Mouse (Mus musculus) Patski (cell line): ENCODE data around the gene Btbd11. TPM values are rescaled to one million over a fixed set of nuclear protein-coding genes. Genes with fewer than 3 reads are reported as not detected.
A peak's percentile ranks its signal among the peaks of the same experiment; 100 is the strongest.
"Not testable (repeated sequence)": the region's sequence is repeated elsewhere in the genome, so short reads cannot be mapped to it uniquely, and the experiment has no call there.

ENCODE experiments used
- ATAC-seq: fragments of 100-300 bp; one replicate; pipeline ENCODE4 v1.8.0; 2021
- CTCF ChIA-PET: fragments of 350-600 bp; sonication (Branson Sonifier 250); formaldehyde crosslinking; loops from one replicate; lab custom pipeline; 2022; ENCODE audit warnings: inconsistent platforms; lab: Charles Lee
- POLR2A ChIA-PET: fragments of 350-600 bp; sonication (Branson Sonifier 250); formaldehyde crosslinking; loops from one replicate; lab custom pipeline; 2022; ENCODE audit warnings: antibody characterized with exemption, inconsistent platforms; lab: Charles Lee
- DNase-seq: peaks from one replicate; pipeline ENCODE4 v3.0.0-alpha.2; 2011; ENCODE audit warnings: low read depth, low spot score
- H3K27me3 ChIP-seq: fragments of 371-371 bp; one replicate; pipeline ENCODE4 v1.5.1; 2021
- CTCF ChIP-seq: fragments of 100-300 bp; IDR thresholded peaks from one replicate; pipeline ENCODE4 v1.5.1; 2021
- in situ Hi-C: fragments of 300-500 bp; cut with MboI; formaldehyde crosslinking; loops from 3 replicates; pipeline ENCODE4 v1.11.1; 2018; ENCODE audit warnings: low pct_unique_long_range_greater_than_20kb, mixed read lengths
- polyA plus RNA-seq: library from polyadenylated mRNA; unstranded; gene quantifications from one replicate; pipeline ENCODE4 v1.2.3, GENCODE M21; 2021

Btbd11 gene
- polyA plus RNA-seq, 1 experiment from 2014 or later, result 3.5 TPM

DNA sequence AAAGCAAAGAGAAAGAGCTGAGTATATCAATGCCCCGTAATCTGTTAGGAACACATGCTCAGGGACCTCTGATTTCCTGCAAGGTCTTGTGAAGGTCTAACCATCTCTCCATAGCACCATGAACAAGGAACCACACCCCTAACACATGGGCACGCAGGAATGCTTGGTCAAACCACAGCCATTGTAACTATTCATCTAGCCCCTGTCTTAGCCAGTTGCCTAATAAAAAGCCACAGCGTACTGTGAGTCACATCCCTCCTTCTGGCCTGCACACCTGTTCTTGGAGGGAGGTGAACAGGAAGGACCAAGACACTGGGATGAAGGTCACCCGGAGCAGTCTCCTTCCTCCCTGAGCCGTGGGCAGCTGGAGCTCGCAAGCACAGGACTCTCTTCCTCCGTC lies 253.0 kb downstream of the Btbd11 start:
- POLR2A ChIA-PET, result no interaction called here

DNA sequence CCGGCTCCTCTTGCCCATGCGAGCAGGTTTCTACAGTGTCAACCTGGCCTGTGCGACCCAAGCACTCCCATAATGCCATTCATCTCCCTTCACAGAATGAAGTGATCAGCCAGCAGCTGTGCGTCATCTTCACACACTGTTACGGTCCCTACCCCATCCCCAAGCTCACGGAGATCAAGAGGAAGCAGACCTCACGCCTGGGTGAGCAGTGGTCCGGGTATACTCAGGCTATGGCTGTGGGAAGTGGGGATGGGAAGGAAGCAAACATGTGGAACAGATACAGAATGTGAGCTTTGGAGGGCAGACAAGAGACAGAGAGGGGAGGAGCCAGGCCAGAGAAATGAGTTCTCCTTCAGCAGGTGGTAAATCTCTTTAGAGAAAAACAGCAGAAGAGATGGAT lies 253.8 kb downstream of the Btbd11 start:
- POLR2A ChIA-PET, result no interaction called here
- no peak for ATAC-seq
- TF ChIP-seq CTCF, result no peak
- in situ Hi-C loops, result loop anchor here (5.0 kb wide), 1 partner anchor 253 kb away; the partner anchor contains the start of gene Btbd11
- H3K27me3 ChIP-seq, result no peaks in the 10 kb centered on the region
- DNase-seq, result no peak
- CTCF ChIA-PET, result interaction anchor here (1.2 kb wide), 1 partner anchor 13 kb away, joined by 3 read pairs; no protein-coding TSS in a partner anchor

More for the DNA sequence above, 253.0 kb downstream of the Btbd11 start:
- DNase-seq (peak; percentile 2), ATAC-seq (peak; percentile 51)
- no peaks in the 10 kb centered on the region for H3K27me3 ChIP-seq
- CTCF ChIA-PET, result interaction anchor here (1.2 kb wide), 1 partner anchor 12 kb away, joined by 3 read pairs; no protein-coding TSS in a partner anchor
- no peak for TF ChIP-seq CTCF
- in situ Hi-C loops, result no loop called here

DNA sequence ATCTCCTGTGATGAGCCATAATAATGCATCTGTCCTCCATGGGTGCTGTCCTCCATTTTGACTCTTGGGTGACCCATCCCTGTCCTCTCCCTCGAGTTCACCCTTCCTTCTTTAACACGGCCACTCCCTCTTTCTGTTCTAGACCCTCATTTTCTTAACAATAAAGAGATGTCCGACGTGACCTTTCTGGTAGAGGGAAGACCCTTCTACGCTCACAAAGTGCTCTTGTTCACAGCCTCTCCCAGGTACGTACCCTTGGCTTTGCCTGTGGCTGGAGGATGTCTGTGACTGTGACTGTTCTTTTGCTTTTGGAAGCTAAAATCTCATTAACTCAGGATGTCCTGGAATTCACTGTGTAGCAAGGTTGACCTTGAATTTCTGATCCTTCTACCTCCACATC lies 258.7 kb downstream of the Btbd11 start:
- in situ Hi-C loops, result loop anchor here (5.0 kb wide), 1 partner anchor 183 kb away; no protein-coding TSS in a partner anchor
- no peak for ATAC-seq
- no peak for TF ChIP-seq CTCF
- H3K27me3 ChIP-seq, result no peaks in the 10 kb centered on the region
- CTCF ChIA-PET, result no interaction called here
- DNase-seq, result no peak
- POLR2A ChIA-PET, result no interaction called here

DNA sequence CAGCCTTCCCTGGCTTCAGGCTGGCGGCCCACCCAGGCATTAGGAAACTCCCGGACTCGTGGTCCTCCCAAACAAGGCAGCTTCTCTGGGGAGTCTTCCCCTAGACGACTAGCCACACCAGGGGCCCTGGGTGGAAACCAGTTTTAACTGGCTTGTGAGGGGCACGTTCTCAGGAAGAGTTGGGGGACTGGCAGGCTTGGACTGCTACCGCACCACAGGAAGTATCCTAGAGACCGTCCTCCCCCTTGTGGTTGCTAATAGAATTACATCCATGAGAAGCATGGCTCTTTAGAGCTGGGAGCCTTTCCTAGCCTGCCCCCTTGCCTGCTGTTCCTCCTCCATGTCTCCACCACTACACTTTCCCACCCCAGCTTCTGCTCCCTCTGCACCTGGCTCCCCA lies 265.1 kb downstream of the Btbd11 start:
- in situ Hi-C loops, result loop anchor here (5.0 kb wide), 1 partner anchor 429 kb away; no protein-coding TSS in a partner anchor
- CTCF ChIA-PET, result interaction anchor here (0.9 to 2.0 kb wide), 9 partner anchors 11 to 468 kb away, joined by 3 to 8 read pairs (median 4); no protein-coding TSS in a partner anchor
- TF ChIP-seq CTCF, result peak; percentile 82
- ATAC-seq (no peak), DNase-seq (peak; percentile 9)
- no peaks in the 10 kb centered on the region for H3K27me3 ChIP-seq
- POLR2A ChIA-PET, result interaction anchor here (0.7 to 1.2 kb wide), 2 partner anchors 195 to 430 kb away, joined by 3 read pairs; no protein-coding TSS in a partner anchor

DNA sequence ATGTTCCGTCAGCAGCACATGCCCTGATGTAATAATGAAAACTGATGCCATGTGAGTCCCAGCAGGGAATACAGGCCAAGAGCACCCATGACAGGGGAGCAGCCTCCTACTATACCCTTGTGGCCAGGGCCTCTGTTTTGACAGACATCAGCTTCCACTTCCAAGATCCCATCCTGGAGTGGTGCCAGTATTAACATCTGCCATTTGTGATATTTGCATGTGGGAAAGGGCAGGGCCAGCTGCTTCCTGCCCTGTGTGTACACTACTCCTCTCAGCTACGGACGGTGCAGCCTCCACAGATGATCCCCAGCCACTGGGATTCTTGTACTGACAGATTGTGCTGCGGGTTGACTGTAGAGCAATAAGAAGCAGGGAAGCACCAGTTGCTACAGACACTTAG lies 269.3 kb downstream of the Btbd11 start:
- DNase-seq (no peak), ATAC-seq (no peak)
- in situ Hi-C loops, result no loop called here
- ChIA-PET CTCF (no interaction called here), POLR2A (interaction anchor here (0.6 kb wide), 2 partner anchors 101 to 431 kb away, joined by 3 read pairs; no protein-coding TSS in a partner anchor)
- TF ChIP-seq CTCF, result no peak
- H3K27me3 ChIP-seq, result no peaks in the 10 kb centered on the region

DNA sequence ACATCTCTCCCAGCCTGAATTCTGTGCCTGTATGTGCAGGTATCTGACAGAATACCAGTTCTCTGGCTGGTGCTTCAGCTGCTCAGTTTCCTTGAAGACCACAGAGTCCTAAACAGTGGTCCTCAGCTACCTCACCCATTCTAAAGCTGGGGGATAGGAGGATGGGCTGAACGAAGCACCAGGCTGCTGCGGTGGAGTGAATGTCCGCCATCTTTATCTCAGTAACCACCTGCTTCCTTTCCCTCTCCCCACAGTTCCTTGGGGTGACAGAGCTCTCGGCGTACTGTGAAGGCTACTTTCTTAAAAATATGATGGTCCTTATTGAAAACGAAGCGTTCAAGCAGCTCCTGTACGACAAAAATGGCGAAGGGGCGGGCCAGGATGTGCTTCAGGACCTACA lies 271.3 kb downstream of the Btbd11 start:
- DNase-seq (no peak), ATAC-seq (no peak)
- no peaks in the 10 kb centered on the region for H3K27me3 ChIP-seq
- ChIA-PET POLR2A (no interaction called here), CTCF (interaction anchor here (1.0 kb wide), 1 partner anchor 202 kb away, joined by 4 read pairs; no protein-coding TSS in a partner anchor)
- no peak for TF ChIP-seq CTCF
- in situ Hi-C loops, result no loop called here

DNA sequence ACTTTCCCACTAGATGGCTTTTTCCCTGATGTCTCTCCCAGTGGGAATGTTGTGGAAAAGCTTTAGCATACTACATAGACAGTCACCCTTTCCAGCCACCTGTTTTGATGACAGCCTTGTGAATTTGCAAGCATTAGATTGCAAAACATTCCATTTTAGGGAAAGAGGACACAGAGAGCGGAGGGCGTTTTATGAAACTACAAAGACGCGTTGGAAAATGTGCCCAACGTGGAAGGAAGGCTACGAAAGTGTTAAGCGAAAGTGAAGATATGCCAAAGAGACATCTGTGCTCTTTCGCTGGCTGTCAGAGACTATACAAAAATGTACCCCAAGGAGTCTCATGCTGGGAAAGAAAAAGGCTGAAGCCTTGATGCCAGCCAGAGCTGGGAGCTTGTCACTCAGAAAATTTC lies 286.9 kb downstream of the Btbd11 start:
- DNase-seq (no peak), ATAC-seq (no peak)
- CTCF ChIA-PET, result no interaction called here
- POLR2A ChIA-PET, result no interaction called here
- in situ Hi-C loops, result no loop called here
- TF ChIP-seq CTCF, result no peak
- H3K27me3 ChIP-seq, result peaks cover 5% of the 10 kb centered on the region

DNA sequence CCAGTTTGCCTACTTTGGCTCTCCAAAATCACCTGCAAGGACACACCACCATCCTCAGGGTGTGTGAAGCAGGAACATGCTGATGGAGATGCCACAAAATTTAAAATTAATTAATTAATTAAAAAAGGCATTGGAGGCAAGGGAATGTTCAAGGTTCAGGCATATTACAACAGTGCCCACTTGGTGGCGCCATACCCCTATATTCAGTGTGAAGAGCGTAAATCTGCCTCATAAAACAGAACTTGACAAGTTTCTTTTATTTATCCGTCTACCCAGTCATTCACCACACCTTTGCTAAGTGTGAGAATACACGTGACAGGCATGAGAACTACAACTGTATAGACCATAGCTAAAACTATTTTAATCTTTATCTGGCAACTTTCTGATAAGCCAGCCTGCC lies 292.0 kb downstream of the Btbd11 start:
- H3K27me3 ChIP-seq, result no peaks in the 10 kb centered on the region
- POLR2A ChIA-PET, result interaction anchor here (1.0 kb wide), 1 partner anchor 52 kb away, joined by 3 read pairs; no protein-coding TSS in a partner anchor
- CTCF ChIA-PET, result interaction anchor here (1.2 to 1.5 kb wide), 2 partner anchors 234 to 457 kb away, joined by 3 to 5 read pairs; no protein-coding TSS in a partner anchor
- ATAC-seq, result no peak
- DNase-seq, result no peak
- TF ChIP-seq CTCF, result peak; percentile 66
- in situ Hi-C loops, result no loop called here

DNA sequence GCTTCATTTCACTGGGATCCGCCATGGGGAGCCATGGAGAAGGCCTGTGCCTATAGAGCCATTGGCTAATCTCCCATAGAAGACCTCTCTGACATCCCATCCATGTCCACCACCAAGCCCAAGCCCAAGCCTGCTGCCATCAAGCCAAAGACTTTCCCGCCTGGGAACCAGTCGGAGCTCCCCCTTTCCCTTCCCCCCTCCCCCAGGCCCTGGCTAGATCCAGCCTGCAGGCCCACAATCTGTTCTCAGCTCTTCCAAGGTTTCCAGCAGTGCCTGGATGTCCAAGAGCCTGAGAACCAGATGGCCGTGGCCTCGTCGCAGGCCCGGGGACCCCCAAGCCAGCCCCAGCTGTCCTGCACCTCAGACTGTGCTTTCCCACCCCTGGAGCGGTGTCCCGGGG lies 295.8 kb downstream of the Btbd11 start:
- no peak for DNase-seq
- in situ Hi-C loops, result no loop called here
- no peaks in the 10 kb centered on the region for H3K27me3 ChIP-seq
- no peak for TF ChIP-seq CTCF
- CTCF ChIA-PET, result interaction anchor here (0.7 kb wide), 1 partner anchor 246 kb away, joined by 3 read pairs; no protein-coding TSS in a partner anchor
- POLR2A ChIA-PET, result no interaction called here
- ATAC-seq, result no peak

DNA sequence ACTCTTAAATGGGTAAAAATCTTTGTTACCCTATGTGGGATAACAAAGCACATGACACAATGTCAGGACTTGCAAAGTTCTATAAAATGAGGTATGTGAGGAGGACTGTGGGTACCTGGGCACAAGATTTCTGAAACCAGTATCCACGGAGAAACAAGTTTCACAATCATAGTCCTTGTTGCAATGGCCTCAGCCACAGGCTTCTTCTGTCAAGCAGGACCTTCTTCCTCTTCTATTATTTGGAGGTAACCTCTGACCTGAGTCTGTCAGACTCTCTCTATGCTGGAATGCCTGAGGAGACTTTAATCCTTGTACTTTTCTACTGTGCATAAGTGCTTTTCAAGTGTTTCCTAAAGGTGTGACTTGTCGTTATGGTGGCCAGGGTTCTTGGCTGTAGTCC lies 307.8 kb downstream of the Btbd11 start:
- in situ Hi-C loops, CTCF ChIA-PET, POLR2A ChIA-PET, H3K27me3 ChIP-seq, ATAC-seq, DNase-seq: not testable (repeated sequence)

DNA sequence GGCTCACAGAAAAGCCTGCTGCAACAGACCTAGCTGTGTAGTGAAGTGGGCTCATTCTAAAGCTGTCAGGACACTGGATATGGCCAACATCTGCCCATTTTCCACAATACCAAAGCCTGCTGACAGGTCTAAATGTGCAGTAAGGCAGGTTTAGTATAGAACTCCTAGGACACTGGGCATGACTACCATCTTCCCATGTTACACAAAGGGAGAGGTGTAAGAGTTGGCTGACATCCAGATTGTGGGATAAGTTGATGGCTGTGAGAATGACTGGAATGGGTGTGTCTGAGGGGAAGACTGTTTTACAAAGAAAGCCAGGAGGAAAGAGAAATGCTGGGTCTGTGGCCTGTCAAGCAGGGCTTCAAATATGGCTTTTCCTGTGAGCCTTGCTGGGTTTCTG lies 313.1 kb downstream of the Btbd11 start:
- POLR2A ChIA-PET, result no interaction called here
- H3K27me3 ChIP-seq, result no peaks in the 10 kb centered on the region
- ATAC-seq, result no peak
- no peak for DNase-seq
- no peak for TF ChIP-seq CTCF
- CTCF ChIA-PET, result no interaction called here
- in situ Hi-C loops, result no loop called here

DNA sequence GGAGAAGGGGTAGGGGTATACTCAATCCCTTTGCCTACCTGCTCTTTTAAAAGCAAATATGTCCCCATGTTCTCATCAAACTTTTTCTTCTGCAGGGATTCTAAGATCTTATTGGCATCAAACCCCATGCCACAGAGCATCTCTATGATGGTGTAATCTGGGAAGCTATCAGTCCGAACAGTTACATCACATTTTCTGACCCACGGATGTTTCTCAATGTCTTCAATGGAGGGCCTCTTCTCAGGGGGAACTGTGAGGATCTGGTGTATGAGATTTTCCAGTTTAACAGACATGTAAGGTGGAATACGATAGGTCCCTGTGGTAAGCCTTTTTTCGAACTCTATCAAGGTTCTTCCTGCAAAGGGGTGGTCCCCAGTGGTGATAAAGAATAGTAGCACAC lies 323.2 kb downstream of the Btbd11 start:
- in situ Hi-C loops, POLR2A ChIA-PET, DNase-seq, ATAC-seq, CTCF ChIA-PET, H3K27me3 ChIP-seq: not testable (repeated sequence)

Other genes starting within 250 kb of the Btbd11 start
- gene Cry1, start 201.8 kb upstream of the Btbd11 start, polyA plus RNA-seq, result 9.2 TPM